Mouse (Mus musculus) gastrocnemius, adult 2 months (tissue): ENCODE measurements at regions not wholly inside any gene's neighbourhood (a gene's known extent, or its start where the extent isn't known, plus 50 kb on each side); places are given as distances from the start of the nearest gene placed in this dataset.

ENCODE experiments used
- DNase-seq: peaks from one replicate; pipeline ENCODE4 v3.0.0; 2022
- H3K27ac ChIP-seq: fragments of 200-600 bp; 2 replicates; pipeline ENCODE4 v1.8.1; 2022; ENCODE audit warnings: mild to moderate bottlenecking
- H3K4me3 ChIP-seq: fragments of 200-600 bp; 2 replicates; pipeline ENCODE4 v1.8.1; 2022; ENCODE audit warnings: mild to moderate bottlenecking, moderate library complexity
- CTCF ChIP-seq: fragments of 200-600 bp; IDR thresholded peaks from 2 replicates; pipeline ENCODE4 v1.8.1; 2022; ENCODE audit warnings: antibody characterized with exemption, mild to moderate bottlenecking, moderate library complexity
- intact Hi-C: fragments of 180-260 bp; cut with DNase I; formaldehyde crosslinking; loops from one replicate; pipeline ENCODE4 v1.15.1; 2025

- intact Hi-C loops, result no loop called here
- TF ChIP-seq CTCF, result no peak
These were observed 1437.7 kb upstream of the Tenm2 start for GRCm38 (mm10) chr11:38673367-38674056.

More at GRCm38 (mm10) chr11:38673367-38674056, 1437.7 kb upstream of the Tenm2 start:
- no peak overlapping the region for H3K4me3 ChIP-seq
- no peak overlapping the region for H3K27ac ChIP-seq
- no peak for DNase-seq
